Mouse (Mus musculus): ENCODE data around the gene Slc13a3. TPM values are rescaled to one million over a fixed set of nuclear protein-coding genes. Genes with fewer than 3 reads are reported as not detected.
A peak's percentile ranks its signal among the peaks of the same experiment; 100 is the strongest.

Slc13a3 gene
- polyA plus RNA-seq, 1 experiment from 2014 or later, result 6.5 TPM

DNA sequence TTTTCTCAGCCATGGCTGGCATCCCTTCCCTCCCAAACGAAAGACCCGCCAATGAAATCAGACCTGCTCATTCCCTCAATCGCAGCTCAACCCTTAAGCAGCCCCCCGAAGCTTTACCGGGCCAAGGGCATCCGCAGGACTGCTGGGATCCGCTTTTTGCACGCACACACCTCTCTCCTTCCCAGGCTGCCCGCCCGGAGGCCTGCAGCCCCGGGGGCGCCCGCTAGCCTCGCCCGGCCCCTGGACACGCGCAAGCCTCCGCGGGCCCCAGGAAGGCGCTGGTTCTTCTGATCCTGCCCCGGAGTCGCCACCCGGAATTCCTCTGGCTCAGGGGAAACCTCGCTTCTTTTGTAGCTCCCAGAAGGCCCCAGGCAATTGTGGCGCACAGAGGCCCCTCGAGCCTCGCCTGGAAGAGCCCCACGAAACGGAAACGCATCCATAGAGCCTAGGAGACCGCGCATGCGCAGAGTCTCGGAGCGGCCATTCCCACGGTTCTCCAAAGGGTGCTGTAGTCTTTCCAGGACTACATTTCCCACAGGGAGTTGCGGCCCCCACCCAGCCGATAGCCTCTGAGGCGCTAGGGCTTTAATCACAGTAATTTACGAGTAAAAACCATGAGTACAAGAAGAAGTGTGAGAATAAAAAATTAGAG, 85.1 kb downstream of the Slc13a3 start, which contains the start of gene Zfp334:
Zfp334 (minus strand) TSS at position 416 of the 652 bp plus-strand sequence.
- ATAC-seq, result peak; percentile 95
- peaks cover 13% of the 10 kb centered on the region for H3K4me1 ChIP-seq (replicated peaks; ENCODE audit: control insufficient read depth, insufficient read depth, low read length)
- H3K4me2 ChIP-seq (ENCODE audit: low read length), result peak within 1 kb of the TSS; percentile 87
- WGBS, result under 1% methylated on average over 40 of the region's 40 CpGs
- no peaks in the 10 kb centered on the region for H3K9me3 ChIP-seq (ENCODE audit: control insufficient read depth, low read length)
- H3K9ac ChIP-seq (replicated peaks; ENCODE audit: low read depth, low read length), result peak within 1 kb of the TSS; percentile 98
- no peaks in the 10 kb centered on the region for H3K27me3 ChIP-seq (replicated peaks; ENCODE audit: control insufficient read depth, insufficient read depth, low read length)
- H3K4me3 ChIP-seq (replicated peaks; ENCODE audit: low read length), result peak within 1 kb of the TSS; percentile 96
- peaks cover 27% of the 10 kb centered on the region for H3K36me3 ChIP-seq (ENCODE audit: control insufficient read depth, insufficient read depth)
- H3K27ac ChIP-seq (ENCODE audit: low read length), result peak within 1 kb of the TSS; percentile 95

DNA sequence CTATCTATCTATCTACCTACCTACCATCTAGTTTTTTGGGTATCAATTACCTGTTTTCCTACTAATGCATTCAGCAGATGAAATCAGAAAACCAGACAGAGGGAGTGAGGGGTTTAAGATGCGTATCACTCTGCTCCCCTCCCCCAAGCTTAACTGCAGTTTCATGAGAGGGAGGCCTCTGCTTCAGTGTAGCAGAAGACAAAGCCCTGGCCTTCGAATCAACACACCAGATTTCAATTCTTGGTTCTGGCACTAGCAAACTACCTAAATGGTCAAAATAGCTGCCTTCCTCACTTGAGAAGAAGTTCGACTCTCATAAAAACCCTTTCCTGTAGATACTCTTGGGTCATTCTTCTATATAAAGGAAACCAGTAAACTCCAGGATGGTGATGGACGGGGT, 85.7 kb downstream of the Slc13a3 start:
- peak overlapping the region; percentile 98 for H3K9ac ChIP-seq (replicated peaks; ENCODE audit: low read depth, low read length)
- ATAC-seq, result no peak
- H3K27ac ChIP-seq (ENCODE audit: low read length), result peak overlapping the region; percentile 95
- no peaks in the 10 kb centered on the region for H3K9me3 ChIP-seq (ENCODE audit: control insufficient read depth, low read length)
- peak overlapping the region; percentile 87 for H3K4me2 ChIP-seq (ENCODE audit: low read length)
- H3K4me1 ChIP-seq (replicated peaks; ENCODE audit: control insufficient read depth, insufficient read depth, low read length), result peaks cover 13% of the 10 kb centered on the region
- 4% methylated on average over 4 of the region's 4 CpGs for WGBS
- no peaks in the 10 kb centered on the region for H3K27me3 ChIP-seq (replicated peaks; ENCODE audit: control insufficient read depth, insufficient read depth, low read length)
- peaks cover 32% of the 10 kb centered on the region for H3K36me3 ChIP-seq (ENCODE audit: control insufficient read depth, insufficient read depth)
- H3K4me3 ChIP-seq (replicated peaks; ENCODE audit: low read length), result peak overlapping the region; percentile 96

- Histone ChIP-seq H3K4me2 (ENCODE audit: low read length) (no peak overlapping the region), H3K27me3 (replicated peaks; ENCODE audit: control insufficient read depth, insufficient read depth, low read length) (no peaks in the 10 kb centered on the region), H3K9ac (replicated peaks; ENCODE audit: low read depth, low read length) (no peak overlapping the region), H3K4me3 (replicated peaks; ENCODE audit: low read length) (no peak overlapping the region), H3K36me3 (ENCODE audit: control insufficient read depth, insufficient read depth) (peaks cover 67% of the 10 kb centered on the region), H3K4me1 (replicated peaks; ENCODE audit: control insufficient read depth, insufficient read depth, low read length) (no peaks in the 10 kb centered on the region; the same call in 1 of the 2 replicates), H3K9me3 (ENCODE audit: control insufficient read depth, low read length) (peaks cover 5% of the 10 kb centered on the region; the same call in 1 of the 2 replicates), H3K27ac (ENCODE audit: low read length) (no peak overlapping the region)
- ATAC-seq, result no peak
- WGBS, result 96% methylated on average over 25 of the region's 25 CpGs
Observed at GRCm38 (mm10) chr2:165380050-165380449, 93.0 kb downstream of the Slc13a3 start.

DNA sequence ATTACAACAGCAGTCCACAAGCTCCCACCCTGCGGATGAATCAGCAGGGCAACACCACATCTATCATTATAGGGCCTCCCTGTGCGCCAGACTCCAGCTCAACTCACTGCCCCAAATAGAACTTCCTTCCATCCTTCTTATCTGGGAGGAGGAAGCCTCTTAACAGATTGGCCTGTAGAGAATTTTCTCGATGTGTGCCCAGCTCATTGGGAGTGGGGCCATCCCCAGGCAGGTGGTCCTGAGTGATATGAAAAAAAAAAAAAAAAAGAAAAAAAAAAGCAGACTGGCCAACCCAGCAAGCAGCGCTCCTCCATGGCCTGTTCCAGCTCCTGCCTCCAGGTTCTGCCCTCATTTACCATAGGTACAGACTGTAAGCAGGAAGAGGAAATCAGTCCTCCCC, 97.0 kb downstream of the Slc13a3 start:
- no peaks in the 10 kb centered on the region for H3K27me3 ChIP-seq (replicated peaks; ENCODE audit: control insufficient read depth, insufficient read depth, low read length)
- no peak overlapping the region for H3K27ac ChIP-seq (ENCODE audit: low read length)
- no peak for ATAC-seq
- H3K9me3 ChIP-seq (ENCODE audit: control insufficient read depth, low read length), result peaks cover 5% of the 10 kb centered on the region; the same call in 1 of the 2 replicates
- no peak overlapping the region for H3K4me3 ChIP-seq (replicated peaks; ENCODE audit: low read length)
- no peak overlapping the region for H3K4me2 ChIP-seq (ENCODE audit: low read length)
- H3K9ac ChIP-seq (replicated peaks; ENCODE audit: low read depth, low read length), result no peak overlapping the region
- H3K36me3 ChIP-seq (ENCODE audit: control insufficient read depth, insufficient read depth), result peaks cover 39% of the 10 kb centered on the region
- H3K4me1 ChIP-seq (replicated peaks; ENCODE audit: control insufficient read depth, insufficient read depth, low read length), result no peaks in the 10 kb centered on the region; the same call in 1 of the 2 replicates
- 57% methylated on average over 4 of the region's 4 CpGs for WGBS

GRCm38 (mm10) chr2:165375478-165375877, 97.6 kb downstream of the Slc13a3 start:
- no peaks in the 10 kb centered on the region; the same call in 1 of the 2 replicates for H3K4me1 ChIP-seq (replicated peaks; ENCODE audit: control insufficient read depth, insufficient read depth, low read length)
- no peaks in the 10 kb centered on the region for H3K27me3 ChIP-seq (replicated peaks; ENCODE audit: control insufficient read depth, insufficient read depth, low read length)
- no peak overlapping the region for H3K4me3 ChIP-seq (replicated peaks; ENCODE audit: low read length)
- 74% methylated on average over 5 of the region's 5 CpGs for WGBS
- ATAC-seq, result no peak
- no peak overlapping the region for H3K27ac ChIP-seq (ENCODE audit: low read length)
- no peak overlapping the region for H3K4me2 ChIP-seq (ENCODE audit: low read length)
- no peak overlapping the region for H3K9ac ChIP-seq (replicated peaks; ENCODE audit: low read depth, low read length)
- peaks cover 34% of the 10 kb centered on the region for H3K36me3 ChIP-seq (ENCODE audit: control insufficient read depth, insufficient read depth)
- no peaks in the 10 kb centered on the region for H3K9me3 ChIP-seq (ENCODE audit: control insufficient read depth, low read length)

DNA sequence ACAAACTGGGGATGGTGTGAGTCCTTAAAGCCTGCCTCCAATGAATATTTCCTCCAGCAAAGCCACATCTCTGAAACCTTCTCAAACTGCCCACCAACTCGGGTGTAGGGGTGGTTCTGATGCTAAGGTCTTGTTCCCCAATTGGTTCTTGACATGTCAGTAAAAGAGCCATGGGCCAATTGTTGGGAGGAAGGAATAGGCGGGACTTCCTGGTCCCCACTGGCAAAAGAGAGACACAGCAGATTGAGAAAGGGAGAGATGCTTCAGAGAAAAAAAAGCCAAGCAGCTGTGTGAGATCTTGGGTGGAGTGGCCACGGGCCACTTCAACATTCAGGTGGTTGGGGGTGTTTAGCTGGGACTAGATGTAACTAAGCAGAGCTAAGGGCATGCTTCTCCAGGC, 102.0 kb downstream of the Slc13a3 start:
- no peaks in the 10 kb centered on the region for H3K9me3 ChIP-seq (ENCODE audit: control insufficient read depth, low read length)
- ATAC-seq, result no peak
- H3K9ac ChIP-seq (replicated peaks; ENCODE audit: low read depth, low read length), result no peak overlapping the region
- H3K4me1 ChIP-seq (replicated peaks; ENCODE audit: control insufficient read depth, insufficient read depth, low read length), result peaks cover 18% of the 10 kb centered on the region
- WGBS, result 39% methylated on average over 3 of the region's 3 CpGs
- H3K4me2 ChIP-seq (ENCODE audit: low read length), result no peak overlapping the region
- no peak overlapping the region for H3K27ac ChIP-seq (ENCODE audit: low read length)
- no peak overlapping the region for H3K4me3 ChIP-seq (replicated peaks; ENCODE audit: low read length)
- no peaks in the 10 kb centered on the region for H3K27me3 ChIP-seq (replicated peaks; ENCODE audit: control insufficient read depth, insufficient read depth, low read length)
- H3K36me3 ChIP-seq (ENCODE audit: control insufficient read depth, insufficient read depth), result peaks cover 10% of the 10 kb centered on the region

DNA sequence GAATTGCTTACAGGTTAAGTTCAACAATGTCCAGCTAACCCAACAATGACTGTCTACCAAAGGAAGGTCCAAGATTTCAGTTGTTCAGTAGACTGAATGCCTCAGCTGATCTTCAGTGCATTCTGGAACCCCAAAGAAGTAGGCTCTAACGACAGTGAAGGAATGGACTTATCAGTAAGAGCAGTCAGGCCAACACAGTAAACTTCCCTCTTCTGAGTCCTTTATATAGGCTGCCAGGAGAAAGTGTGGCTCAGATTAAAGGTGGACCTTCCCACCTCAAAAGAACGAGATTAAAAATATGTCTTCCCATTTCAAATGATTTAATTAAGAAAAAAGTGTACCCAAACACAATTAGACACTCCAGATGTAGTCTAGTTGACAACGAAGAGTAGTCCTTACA, 102.7 kb downstream of the Slc13a3 start:
- H3K27me3 ChIP-seq (replicated peaks; ENCODE audit: control insufficient read depth, insufficient read depth, low read length), result no peaks in the 10 kb centered on the region
- ATAC-seq, result no peak

GRCm38 (mm10) chr2:165368496-165368895, 104.5 kb downstream of the Slc13a3 start, which contains the start of gene Zfp663:
Gene Zfp663 (minus strand): TSS chr2:165368729.
- Histone ChIP-seq H3K9me3 (ENCODE audit: control insufficient read depth, low read length) (no peaks in the 10 kb centered on the region), H3K27ac (ENCODE audit: low read length) (peak within 1 kb of the TSS; percentile 72), H3K36me3 (ENCODE audit: control insufficient read depth, insufficient read depth) (no peaks in the 10 kb centered on the region), H3K27me3 (replicated peaks; ENCODE audit: control insufficient read depth, insufficient read depth, low read length) (no peaks in the 10 kb centered on the region), H3K9ac (replicated peaks; ENCODE audit: low read depth, low read length) (peak within 1 kb of the TSS; percentile 84), H3K4me1 (replicated peaks; ENCODE audit: control insufficient read depth, insufficient read depth, low read length) (peaks cover 18% of the 10 kb centered on the region), H3K4me2 (ENCODE audit: low read length) (peak within 1 kb of the TSS; percentile 82), H3K4me3 (replicated peaks; ENCODE audit: low read length) (peak within 1 kb of the TSS; percentile 57)
- peak; percentile 62 for ATAC-seq
- 0% methylated on average over 27 of the region's 27 CpGs for WGBS

More for the DNA sequence above, 102.7 kb downstream of the Slc13a3 start:
- peaks cover 18% of the 10 kb centered on the region for H3K4me1 ChIP-seq (replicated peaks; ENCODE audit: control insufficient read depth, insufficient read depth, low read length)
- peaks cover 8% of the 10 kb centered on the region for H3K36me3 ChIP-seq (ENCODE audit: control insufficient read depth, insufficient read depth)
- no peaks in the 10 kb centered on the region for H3K9me3 ChIP-seq (ENCODE audit: control insufficient read depth, low read length)
- H3K4me3 ChIP-seq (replicated peaks; ENCODE audit: low read length), result no peak overlapping the region
- no peak overlapping the region for H3K27ac ChIP-seq (ENCODE audit: low read length)
- no peak overlapping the region for H3K4me2 ChIP-seq (ENCODE audit: low read length)
- no peak overlapping the region for H3K9ac ChIP-seq (replicated peaks; ENCODE audit: low read depth, low read length)
- 79% methylated on average over 3 of the region's 3 CpGs for WGBS

DNA sequence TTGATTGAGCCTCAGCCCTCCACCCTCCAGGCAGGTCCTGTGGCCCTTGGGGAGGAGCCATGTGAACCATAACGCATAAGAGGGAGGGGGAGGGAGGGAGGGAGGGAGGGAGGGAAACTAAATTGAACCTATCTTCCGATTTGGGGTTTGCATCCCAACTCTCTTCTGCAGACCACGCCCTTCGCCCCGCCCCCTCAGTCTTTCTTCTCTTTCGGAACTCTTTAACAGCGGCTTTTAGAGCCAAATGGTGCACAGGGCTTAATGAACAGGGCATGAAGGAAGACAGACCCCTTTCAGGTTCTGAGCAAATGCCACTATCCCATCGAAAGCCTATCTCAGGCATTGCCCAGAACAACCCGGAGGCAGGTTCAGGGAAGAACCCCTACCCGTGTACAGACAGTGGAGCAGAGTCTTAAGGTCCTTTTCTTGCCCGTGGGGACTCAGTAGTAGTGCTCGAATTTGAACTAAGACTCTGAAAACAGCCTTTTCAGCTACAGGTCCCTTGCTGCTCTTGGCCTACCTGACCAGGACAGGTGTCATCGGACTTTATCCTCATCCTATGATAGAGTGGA, 105.1 kb downstream of the Slc13a3 start:
- Histone ChIP-seq H3K27ac (ENCODE audit: low read length) (peak overlapping the region; percentile 72), H3K9me3 (ENCODE audit: control insufficient read depth, low read length) (no peaks in the 10 kb centered on the region), H3K27me3 (replicated peaks; ENCODE audit: control insufficient read depth, insufficient read depth, low read length) (no peaks in the 10 kb centered on the region), H3K4me1 (replicated peaks; ENCODE audit: control insufficient read depth, insufficient read depth, low read length) (peaks cover 18% of the 10 kb centered on the region), H3K4me2 (ENCODE audit: low read length) (peak overlapping the region; percentile 82), H3K4me3 (replicated peaks; ENCODE audit: low read length) (peak overlapping the region; percentile 57), H3K9ac (replicated peaks; ENCODE audit: low read depth, low read length) (peak overlapping the region; percentile 84), H3K36me3 (ENCODE audit: control insufficient read depth, insufficient read depth) (no peaks in the 10 kb centered on the region)
- ATAC-seq, result peak; percentile 37
- WGBS, result 4% methylated on average over 13 of the region's 13 CpGs
